Mouse (Mus musculus) MEL (cell line): ENCODE measurements around the gene Med14.

Experiments
- CTCF ChIP-seq, 3 experiments: IDR thresholded peaks in 2 of 3; conservative IDR thresholded peaks in 1 of 3; 2 replicates each; pipeline ENCODE4 v1.5.1; 2011 to 2012; ENCODE audit warnings: low read length in 3 of 3, low read depth in 2 of 3, mild to moderate bottlenecking in 2 of 3, improper control_type of control experiment in 1 of 3, inconsistent platforms in 1 of 3, mixed read lengths in 1 of 3, moderate library complexity in 1 of 3; ENCODE audit not compliant: control insufficient read depth in 1 of 3, insufficient read depth in 1 of 3, poor library complexity in 1 of 3, severe bottlenecking in 1 of 3
- E2F4 ChIP-seq: IDR thresholded peaks from 2 replicates; pipeline ENCODE4 v1.6.1; 2011; ENCODE audit warnings: low read depth, low read length, improper control_type of control experiment, borderline replicate concordance
- EP300 ChIP-seq, 2 experiments: IDR thresholded peaks; 2 replicates each; pipeline ENCODE4 v1.6.1; 2011; ENCODE audit warnings: improper control_type of control experiment in 2 of 2, low read length in 2 of 2, low read depth in 1 of 2, mild to moderate bottlenecking in 1 of 2
- GATA1 ChIP-seq: IDR thresholded peaks from 2 replicates; pipeline ENCODE4 v1.6.1; 2011; ENCODE audit warnings: low read depth, low read length, improper control_type of control experiment
- HCFC1 ChIP-seq: IDR thresholded peaks from 2 replicates; pipeline ENCODE4 v1.6.1; 2012; ENCODE audit warnings: low read depth, mild to moderate bottlenecking, inconsistent platforms, low read length, improper control_type of control experiment, moderate library complexity
- MEF2A ChIP-seq: IDR thresholded peaks from 2 replicates; pipeline ENCODE4 v1.6.1; 2014; ENCODE audit warnings: low read depth, mild to moderate bottlenecking, inconsistent platforms, low read length, improper control_type of control experiment; ENCODE audit not compliant: poor library complexity, insufficient replicate concordance, severe bottlenecking; ENCODE audit errors: extremely low read depth
- NRF1 ChIP-seq: IDR thresholded peaks from 2 replicates; pipeline ENCODE4 v1.6.1; 2014; ENCODE audit warnings: low read depth, mild to moderate bottlenecking, inconsistent platforms, low read length, improper control_type of control experiment, moderate library complexity; ENCODE audit not compliant: poor library complexity, insufficient read depth, severe bottlenecking
- POLR2A ChIP-seq, 2 experiments: IDR thresholded peaks; 2 replicates each; pipeline ENCODE4 v1.6.1; 2011 to 2012; ENCODE audit warnings: low read length in 2 of 2, mild to moderate bottlenecking in 2 of 2, control low read depth in 1 of 2, improper control_type of control experiment in 1 of 2, low read depth in 1 of 2, moderate library complexity in 1 of 2; ENCODE audit not compliant: control insufficient read depth in 1 of 2, insufficient read depth in 1 of 2, poor library complexity in 1 of 2
- TCF12 ChIP-seq: IDR thresholded peaks from 2 replicates; pipeline ENCODE4 v1.6.1; 2014; ENCODE audit warnings: low read depth, mild to moderate bottlenecking, inconsistent platforms, low read length, improper control_type of control experiment, moderate library complexity
- USF1 ChIP-seq: IDR thresholded peaks from 2 replicates; pipeline ENCODE4 v1.6.1; 2014; ENCODE audit warnings: low read depth, mild to moderate bottlenecking, inconsistent platforms, low read length, improper control_type of control experiment, moderate library complexity
- ZC3H11A ChIP-seq: IDR thresholded peaks from 2 replicates; pipeline ENCODE4 v1.6.1; 2012; ENCODE audit warnings: low read depth, mild to moderate bottlenecking, inconsistent platforms, low read length, improper control_type of control experiment
- ZNF384 ChIP-seq: IDR thresholded peaks from 2 replicates; pipeline ENCODE4 v1.6.1; 2012; ENCODE audit warnings: low read depth, mild to moderate bottlenecking, inconsistent platforms, low read length, improper control_type of control experiment

- TF ChIP-seq GATA1 (peak; percentile 42; the same call in 1 of the 2 replicates), NRF1 (no peak), E2F4 (no peak), HCFC1 (no peak), TCF12 (no peak), EP300 (IDR thresholded peaks at IDR 0.05; ENCODE audit: low read depth in 1 of 2, low read length in 2 of 2) (no peak), ZC3H11A (no peak), POLR2A (IDR thresholded peaks at IDR 0.05; ENCODE audit: control insufficient read depth in 1 of 2, insufficient read depth in 1 of 2, low read depth in 1 of 2, low read length in 2 of 2, poor library complexity in 1 of 2) (no peak), USF1 (no peak), CTCF (IDR thresholded peaks at IDR 0.05 in 2 of 3, conservative IDR thresholded peaks at IDR 0.05 in 1 of 3; ENCODE audit: control insufficient read depth in 1 of 3, insufficient read depth in 1 of 3, low read depth in 2 of 3, low read length in 3 of 3, poor library complexity in 1 of 3, severe bottlenecking in 1 of 3) (no peak), MEF2A (no peak), ZNF384 (no peak)
These were observed 29.9 kb upstream of the Med14 start for GRCm38 (mm10) chrX:12791674-12792340.
